Mouse (Mus musculus) left cerebral cortex, adult 18-20 months (tissue): ENCODE measurements around the gene Tec. TPM values are rescaled to one million over a fixed set of nuclear protein-coding genes. Genes with fewer than 3 reads are reported as not detected.
A peak's percentile ranks its signal among the peaks of the same experiment; 100 is the strongest.
"Not testable (repeated sequence)": the region's sequence is repeated elsewhere in the genome, so short reads cannot be mapped to it uniquely, and the experiment has no call there.

Experiments used
- DNase-seq, 2 experiments: peaks; one replicate each; pipeline ENCODE4 v3.0.0; 2021 to 2022; ENCODE audit warnings: low spot score in 2 of 2, mixed read lengths in 1 of 2
- total RNA-seq, 2 experiments: library from RNA; stranded (reverse); gene quantifications; 2 replicates each; pipeline ENCODE4 v1.2.3; 2021

The Tec gene
- total RNA-seq, 2 experiments from 2014 or later = 2.4 to 3.0 TPM

- no peak for DNase-seq
Observed at GRCm38 (mm10) chr5:72826445-72826844, 41.8 kb downstream of the Tec start.

- DNase-seq = no peak
Observed at GRCm38 (mm10) chr5:72820651-72821050, 47.6 kb downstream of the Tec start.

- no peak for DNase-seq
Observed at GRCm38 (mm10) chr5:72820036-72820640, 48.1 kb downstream of the Tec start.

- no peak for DNase-seq
Observed at GRCm38 (mm10) chr5:72818513-72819180, 49.6 kb downstream of the Tec start.

GRCm38 (mm10) chr5:72817523-72818091 is 50.7 kb downstream of the Tec start:
- no peak for DNase-seq

- DNase-seq = not testable (repeated sequence)
Observed at GRCm38 (mm10) chr5:72816960-72817359, 51.3 kb downstream of the Tec start.

- no peak for DNase-seq
Observed at GRCm38 (mm10) chr5:72816491-72816890, 51.8 kb downstream of the Tec start.

- DNase-seq = no peak
Observed at GRCm38 (mm10) chr5:72816046-72816445, 52.2 kb downstream of the Tec start.

- no peak for DNase-seq
Observed at GRCm38 (mm10) chr5:72815361-72815760, 52.9 kb downstream of the Tec start.

GRCm38 (mm10) chr5:72814072-72814471 is 54.2 kb downstream of the Tec start:
- no peak for DNase-seq

GRCm38 (mm10) chr5:72812908-72813307 is 55.4 kb downstream of the Tec start:
- no peak for DNase-seq

GRCm38 (mm10) chr5:72812328-72812727 is 56.0 kb downstream of the Tec start:
- DNase-seq = no peak

- DNase-seq = no peak
Observed at GRCm38 (mm10) chr5:72811397-72811796, 56.9 kb downstream of the Tec start.

GRCm38 (mm10) chr5:72810990-72811389 is 57.3 kb downstream of the Tec start:
- no peak for DNase-seq

- DNase-seq = no peak
Observed at GRCm38 (mm10) chr5:72809480-72809879, 58.8 kb downstream of the Tec start.

GRCm38 (mm10) chr5:72808456-72809111 is 59.7 kb downstream of the Tec start:
- DNase-seq = peak; percentile 38 to 55

GRCm38 (mm10) chr5:72802851-72803250 is 65.4 kb downstream of the Tec start:
- no peak for DNase-seq

- DNase-seq = no peak
Observed at GRCm38 (mm10) chr5:72798563-72798962, 69.7 kb downstream of the Tec start.

- DNase-seq = no peak
Observed at GRCm38 (mm10) chr5:72796186-72796613, 72.1 kb downstream of the Tec start.

GRCm38 (mm10) chr5:72793309-72793850 is 74.9 kb downstream of the Tec start:
- DNase-seq = no peak

- DNase-seq = no peak
Observed at GRCm38 (mm10) chr5:72791789-72792188, 76.5 kb downstream of the Tec start.

- no peak for DNase-seq
Observed at GRCm38 (mm10) chr5:72791386-72791785, 76.9 kb downstream of the Tec start.
